Mouse (Mus musculus) erythroblast, embryonic 14.5 days (primary cell): ENCODE measurements around the gene Gpr37l1.

ENCODE experiments used
- GATA1 ChIP-seq: IDR thresholded peaks from 2 replicates; pipeline ENCODE4 v1.6.1; 2012; ENCODE audit warnings: low read length, inconsistent platforms, mixed read lengths
- TAL1 ChIP-seq: IDR thresholded peaks from 3 replicates; pipeline ENCODE4 v1.6.1; 2012; ENCODE audit warnings: low read length, inconsistent platforms, mixed read lengths

GRCm38 (mm10) chr1:135189186-135189585 lies 21.7 kb upstream of the Gpr37l1 start:
- no peak for TF ChIP-seq TAL1
- no peak for TF ChIP-seq GATA1
